Mouse (Mus musculus): ENCODE results near the gene Tmem176b.
"Not testable (repeated sequence)": the region's sequence is repeated elsewhere in the genome, so short reads cannot be mapped to it uniquely, and the experiment has no call there.

The Tmem176b gene

DNA sequence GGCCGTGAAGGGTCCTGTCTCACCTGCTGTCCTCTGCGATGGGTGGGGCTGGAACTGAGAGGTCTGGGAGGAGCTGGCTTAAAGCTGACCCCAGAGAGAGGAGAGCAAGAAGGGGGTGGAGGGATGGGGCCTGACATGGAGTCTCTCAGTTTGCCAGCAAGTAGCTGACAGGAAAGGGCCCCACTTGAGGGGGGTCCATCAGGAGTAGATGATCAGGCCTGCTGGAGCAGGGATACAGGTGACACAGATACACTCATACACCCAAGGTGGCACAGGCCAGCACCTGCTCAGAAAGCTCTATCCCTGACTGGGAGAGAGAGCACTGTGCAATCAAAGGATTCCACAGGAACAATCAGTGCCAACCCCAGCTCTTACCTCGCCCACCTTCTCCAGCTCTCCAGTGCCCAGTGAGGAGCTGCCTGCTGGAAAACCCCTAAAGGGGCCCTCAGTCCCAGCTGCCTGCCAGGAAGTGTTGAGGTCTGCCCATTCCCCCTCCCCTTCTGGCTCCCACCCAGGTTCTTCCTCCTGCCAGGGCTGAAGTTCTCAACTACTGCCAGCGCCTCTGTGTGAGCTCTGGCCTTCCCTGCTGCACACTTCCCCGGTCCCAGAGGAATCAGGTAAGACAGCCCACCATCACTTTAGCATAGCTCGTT, at the start of gene Tmem176b:
TSS of gene Tmem176b (minus strand) at position 524 of the 653 bp plus-strand sequence.
- DNase-seq (ENCODE audit: inconsistent ontology term): peak; percentile 100

DNA sequence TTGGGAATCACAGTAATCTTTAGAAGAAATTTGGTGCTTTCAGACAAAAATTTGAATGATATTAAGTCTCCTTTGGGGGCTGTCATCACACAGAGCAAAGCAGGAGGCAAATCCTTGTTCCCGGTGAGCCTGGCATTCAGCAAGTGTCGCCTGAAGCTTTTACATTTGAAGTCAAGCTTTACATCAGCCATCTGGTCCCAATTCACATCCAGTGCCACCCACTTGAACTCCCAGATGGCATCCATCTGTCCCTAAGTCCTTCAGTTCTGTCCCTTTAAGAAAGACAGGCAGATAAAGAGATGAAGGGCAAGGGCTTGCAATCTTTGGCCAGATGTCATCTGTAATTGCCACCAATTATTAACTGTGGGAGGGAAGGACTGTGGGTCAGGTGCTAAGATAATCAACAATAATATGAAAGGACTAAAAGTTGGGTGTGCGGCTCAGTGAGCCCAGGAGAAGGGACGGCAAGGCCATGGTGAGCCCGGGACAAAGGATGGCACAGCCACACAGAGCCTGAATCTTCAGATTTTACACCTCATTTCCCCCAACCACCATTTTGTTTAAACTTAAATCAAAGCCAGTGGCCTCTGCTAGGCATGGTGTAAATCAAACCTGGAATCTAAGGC, 35.3 kb upstream of the Tmem176b start:
- no peak for DNase-seq (ENCODE audit: inconsistent ontology term)

DNA sequence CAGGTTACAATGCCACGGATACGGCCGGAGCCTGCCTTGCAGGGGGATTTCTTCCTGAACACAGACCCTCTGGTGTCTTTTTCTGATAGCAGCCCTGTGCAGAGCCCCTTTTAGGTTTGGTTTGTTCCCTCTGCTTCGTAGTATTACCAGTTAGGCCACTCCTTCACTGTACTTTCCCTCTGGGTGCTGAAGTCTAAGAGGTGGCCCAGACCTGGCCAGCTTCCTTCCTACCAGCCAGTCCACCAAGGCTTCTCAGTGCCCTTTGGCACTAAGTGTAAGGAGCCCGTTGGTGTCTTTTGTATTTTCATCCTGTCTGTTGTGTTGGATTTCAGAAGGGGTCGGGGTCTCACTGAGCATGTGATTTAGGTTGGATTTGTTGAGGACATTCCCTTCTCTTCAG, 34.2 kb upstream of the Tmem176b start:
- no peak for DNase-seq (ENCODE audit: inconsistent ontology term)

DNA sequence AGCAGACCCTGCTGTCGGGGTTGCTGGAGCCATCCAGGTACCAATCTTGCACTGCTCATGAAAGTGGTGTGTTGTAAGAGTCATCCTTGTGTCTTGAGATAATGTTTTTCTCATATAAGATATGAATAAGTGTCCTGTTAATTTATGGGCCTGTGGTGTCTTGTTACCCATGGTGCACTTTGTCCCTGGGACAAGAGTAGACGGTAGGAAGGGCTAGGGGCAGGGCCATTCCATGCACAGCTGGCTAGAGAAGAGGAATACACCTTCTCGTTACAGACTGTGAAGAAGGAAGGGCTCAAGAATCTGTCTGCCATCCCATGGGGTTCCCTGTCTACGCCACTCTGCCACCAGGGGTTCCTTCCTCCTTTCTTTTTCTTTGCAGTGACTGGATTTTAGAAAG, 33.3 kb upstream of the Tmem176b start:
- DNase-seq (ENCODE audit: inconsistent ontology term): no peak

DNA sequence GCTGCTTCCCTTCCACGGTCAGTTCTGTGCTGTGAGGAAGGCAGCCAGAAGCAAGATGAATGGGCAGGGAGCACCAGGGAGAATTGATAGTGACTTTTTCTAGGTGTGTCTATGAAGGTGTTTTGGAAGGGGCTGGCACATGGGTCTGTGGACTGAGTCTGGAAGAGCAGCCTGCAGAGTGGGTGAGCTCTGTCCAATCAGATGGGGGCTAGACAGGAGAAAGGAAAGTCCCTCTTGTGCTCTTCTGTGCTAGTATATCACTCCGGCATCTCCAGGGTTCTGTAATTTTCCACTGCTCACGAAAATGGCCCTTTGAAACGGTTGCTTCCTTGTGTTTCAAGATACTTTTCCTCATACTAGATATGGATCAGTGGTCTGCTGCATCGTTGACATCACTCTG, 31.3 kb upstream of the Tmem176b start, which contains the start of gene Aoc1:
TSS of gene Aoc1 (plus strand) at position 301 of the 400 bp plus-strand sequence.
- DNase-seq (ENCODE audit: inconsistent ontology term): no peak

DNA sequence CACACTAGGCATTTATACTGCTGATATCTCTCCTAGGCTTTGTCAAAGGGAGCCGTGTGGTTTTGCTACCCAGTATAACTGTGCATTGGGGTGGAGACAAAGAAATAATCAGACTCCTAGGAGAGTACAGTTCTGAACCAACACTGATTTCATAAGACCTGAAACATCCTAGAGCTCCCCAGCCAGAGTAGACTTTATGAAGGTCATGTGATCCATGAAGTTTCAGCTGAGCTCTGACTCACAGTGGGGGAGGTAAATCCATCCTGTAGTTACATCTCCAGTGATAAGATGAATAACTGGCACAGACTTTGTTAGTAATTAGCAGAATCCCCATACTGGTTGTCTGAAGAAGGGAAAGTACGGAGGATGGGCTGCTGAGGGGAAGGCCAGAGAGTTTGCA, 28.5 kb upstream of the Tmem176b start:
- no peak for DNase-seq (ENCODE audit: inconsistent ontology term)

DNA sequence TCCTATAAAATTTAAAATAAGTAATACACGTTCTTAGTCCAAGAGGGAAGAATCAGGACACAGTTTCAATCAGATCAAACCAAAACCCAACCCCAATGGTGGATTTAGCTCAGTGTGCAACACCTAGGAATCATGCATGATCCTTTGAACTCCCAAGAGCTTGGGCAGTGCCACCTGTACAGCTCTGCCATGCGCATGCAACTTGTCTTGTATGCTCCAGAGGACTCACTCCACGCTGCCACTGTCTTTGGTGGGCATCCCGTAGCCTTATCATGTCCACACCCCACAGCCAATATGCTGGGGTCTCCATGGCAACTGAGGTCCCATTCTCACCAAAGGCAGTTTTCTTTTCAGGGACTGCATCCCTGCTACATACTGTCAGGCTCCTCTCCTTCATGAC, 25.9 kb upstream of the Tmem176b start:
- no peak for DNase-seq (ENCODE audit: inconsistent ontology term)

DNA sequence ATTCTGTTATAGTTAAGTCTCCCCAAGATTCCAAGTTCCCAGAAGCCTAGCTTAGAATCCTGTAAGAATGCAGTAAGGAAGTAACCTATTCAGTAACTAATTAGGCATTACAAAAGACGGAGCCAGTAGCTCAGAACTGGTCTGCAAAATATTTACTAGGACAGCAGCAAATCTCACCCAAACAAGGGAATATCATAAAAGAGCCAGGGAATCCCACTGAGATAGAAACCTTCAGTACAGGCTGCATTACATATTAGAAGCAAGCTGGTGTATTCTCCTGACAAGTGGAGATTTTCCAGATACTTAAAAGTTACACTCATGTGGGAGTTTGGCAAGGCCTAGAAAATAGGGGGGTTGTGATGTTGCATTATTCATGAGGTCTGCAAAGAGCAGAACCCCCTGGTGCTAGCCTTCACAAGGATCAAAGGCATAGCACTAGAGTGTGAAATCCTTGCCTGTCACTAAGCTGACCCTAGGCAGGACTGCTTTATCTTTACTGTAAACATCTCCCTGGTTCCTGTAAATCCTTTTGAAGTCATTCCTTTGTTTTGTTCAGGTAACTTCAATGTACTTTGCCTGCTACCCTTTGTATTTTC, 25.2 kb upstream of the Tmem176b start:
- DNase-seq (ENCODE audit: inconsistent ontology term): not testable (repeated sequence)

DNA sequence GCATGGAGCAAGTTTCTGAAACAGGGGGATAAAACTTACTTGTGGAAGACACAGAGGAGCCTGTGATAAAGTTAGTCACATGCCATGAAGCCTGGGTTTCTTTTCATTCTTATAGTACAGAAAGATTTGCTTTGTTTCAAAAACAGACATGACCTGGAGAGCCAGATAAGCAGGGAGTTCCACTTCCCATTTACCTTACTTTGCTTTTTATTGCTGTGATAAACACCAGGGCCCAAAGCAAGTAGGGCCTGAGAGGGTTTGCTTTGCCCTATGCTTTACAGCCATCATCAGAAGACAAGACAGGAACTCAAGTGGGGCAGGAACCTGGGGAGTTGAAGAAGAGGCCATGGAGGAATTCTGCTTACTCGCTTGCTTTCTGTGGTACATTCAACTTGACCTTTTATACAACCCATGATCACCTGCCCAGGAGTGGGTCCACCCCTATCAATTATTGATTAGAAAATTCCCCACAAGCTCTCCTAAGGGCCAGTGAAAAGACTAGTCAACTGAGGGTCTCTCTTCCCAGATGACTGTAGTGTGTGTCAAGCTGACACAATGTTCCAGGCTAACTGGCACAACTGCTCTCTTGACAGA, 24.0 kb upstream of the Tmem176b start:
- no peak for DNase-seq (ENCODE audit: inconsistent ontology term)

DNA sequence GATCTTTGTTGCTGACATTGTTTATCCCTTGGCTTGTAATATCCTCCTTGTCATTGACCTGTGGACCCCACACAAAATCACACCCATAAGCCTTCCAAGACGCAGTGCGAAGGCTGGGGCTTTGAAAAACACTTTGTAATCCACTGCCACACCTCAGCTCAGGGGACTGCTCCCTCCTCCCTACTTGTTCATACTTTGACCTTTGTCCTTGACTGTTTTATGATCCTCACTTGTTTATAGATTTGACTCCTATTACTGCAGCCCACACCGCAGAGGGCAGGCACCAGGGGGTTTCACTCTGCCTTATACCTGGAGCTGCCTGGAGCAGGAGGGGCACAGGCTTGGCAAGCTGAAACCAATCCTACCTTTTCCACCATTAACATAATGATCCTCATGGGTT, 23.4 kb upstream of the Tmem176b start:
- no peak for DNase-seq (ENCODE audit: inconsistent ontology term)

DNA sequence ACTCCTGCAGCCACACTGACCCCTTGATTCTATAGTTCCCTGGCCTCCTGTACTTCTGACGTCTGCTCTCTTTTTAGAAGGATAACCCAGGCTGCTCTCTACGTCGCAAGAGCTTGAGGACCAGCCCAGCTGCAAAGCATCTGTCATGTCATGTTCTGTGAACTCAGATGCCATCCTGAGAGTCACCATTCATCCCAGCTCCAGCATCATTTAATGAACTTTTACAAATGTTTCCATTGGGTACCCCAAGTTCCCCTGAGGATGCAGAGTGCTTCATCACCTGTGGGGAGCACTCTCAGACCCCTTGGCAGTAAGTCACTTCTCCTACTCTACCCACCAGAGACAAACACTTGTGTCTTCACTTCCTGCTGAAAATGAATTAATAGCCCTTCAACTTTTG, 22.9 kb upstream of the Tmem176b start:
- no peak for DNase-seq (ENCODE audit: inconsistent ontology term)

DNA sequence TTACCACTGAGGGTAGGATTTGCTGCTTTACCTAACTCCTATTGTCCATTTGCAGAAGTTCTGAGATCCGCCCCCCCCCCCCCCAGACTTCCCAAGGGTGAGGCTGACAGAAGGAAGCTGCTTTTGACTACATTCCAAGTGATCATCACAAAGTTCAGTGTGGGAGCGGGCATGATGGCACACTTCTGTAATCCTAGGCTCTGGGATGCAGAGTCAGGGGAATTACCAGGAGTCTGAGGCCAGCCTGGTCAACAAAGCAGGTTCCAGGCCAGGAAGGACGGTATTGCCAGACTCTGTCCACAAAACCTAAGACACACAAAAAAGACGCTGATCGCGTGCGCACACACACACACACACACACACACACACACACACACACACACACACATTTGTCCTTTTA, 22.2 kb upstream of the Tmem176b start:
- DNase-seq (ENCODE audit: inconsistent ontology term): no peak

DNA sequence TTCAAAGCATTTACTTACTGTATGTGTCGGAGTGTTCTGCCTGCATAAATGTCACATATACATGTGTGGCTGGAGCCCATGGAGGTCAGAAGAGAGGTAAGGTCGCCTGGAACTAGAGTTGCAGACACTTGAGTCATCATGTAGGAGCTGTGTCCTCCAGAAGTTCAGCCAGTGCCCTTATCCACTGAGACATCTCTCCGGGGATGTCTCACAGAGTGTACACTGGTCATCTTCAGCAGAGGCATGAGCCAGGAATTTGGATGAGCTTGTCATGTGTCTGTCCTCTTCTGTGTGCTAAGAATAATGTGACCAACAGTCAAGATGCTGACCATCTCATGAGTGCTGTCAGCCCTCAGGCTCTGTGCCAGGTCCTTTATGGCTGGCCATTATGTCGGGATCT, 21.5 kb upstream of the Tmem176b start:
- no peak for DNase-seq (ENCODE audit: inconsistent ontology term)

DNA sequence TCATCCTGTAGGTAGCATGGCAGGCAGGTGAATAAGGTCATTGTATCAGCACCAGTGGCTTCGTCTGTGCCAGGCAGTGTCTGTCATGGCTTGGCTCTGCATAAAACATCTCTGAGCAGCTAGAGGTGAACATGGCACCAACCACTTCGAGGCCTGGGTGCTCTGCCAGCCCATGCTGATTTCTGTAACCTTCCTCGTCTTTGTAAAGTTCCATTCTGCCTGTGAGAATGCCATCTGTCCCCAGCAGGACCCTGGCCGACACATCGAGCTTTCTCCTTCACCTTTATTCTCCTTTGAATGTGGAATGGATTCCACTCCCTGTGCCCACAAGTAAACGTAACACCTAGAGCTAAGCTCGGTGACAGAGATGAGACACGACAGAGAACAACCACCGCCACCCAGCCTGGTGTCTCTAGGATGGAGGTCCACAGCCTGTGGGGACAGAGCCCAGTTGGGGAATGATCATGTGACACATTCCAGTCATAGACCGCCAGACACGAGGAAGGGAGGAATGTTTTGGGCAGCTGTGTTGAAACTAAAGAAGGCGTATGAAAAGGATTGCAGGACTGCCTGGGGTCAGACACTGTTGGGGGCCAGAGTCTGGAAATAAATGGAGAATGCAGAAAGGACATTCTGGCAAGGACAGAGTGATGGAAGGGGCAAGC, 20.5 kb upstream of the Tmem176b start:
- peak; percentile 44 for DNase-seq (ENCODE audit: inconsistent ontology term)

DNA sequence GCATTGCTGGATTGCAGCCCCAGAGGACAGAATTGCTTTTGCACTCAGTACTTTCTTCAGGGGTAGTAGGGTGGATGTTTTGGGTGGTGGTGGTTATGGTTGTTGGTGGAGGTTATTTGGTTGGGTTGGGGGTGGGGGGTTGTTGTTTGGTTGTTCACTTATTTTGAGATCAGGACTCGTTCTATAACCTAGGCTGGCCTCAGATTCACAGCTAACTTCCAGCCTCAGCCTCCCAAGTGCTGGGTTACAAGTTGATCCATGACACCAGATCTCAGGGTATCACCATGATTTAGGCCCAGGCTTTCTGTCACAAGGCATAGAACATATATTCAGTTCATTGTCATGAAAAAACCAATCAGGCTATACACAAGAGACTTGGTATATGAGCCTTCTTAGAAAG, 19.6 kb upstream of the Tmem176b start:
- DNase-seq (ENCODE audit: inconsistent ontology term): no peak

DNA sequence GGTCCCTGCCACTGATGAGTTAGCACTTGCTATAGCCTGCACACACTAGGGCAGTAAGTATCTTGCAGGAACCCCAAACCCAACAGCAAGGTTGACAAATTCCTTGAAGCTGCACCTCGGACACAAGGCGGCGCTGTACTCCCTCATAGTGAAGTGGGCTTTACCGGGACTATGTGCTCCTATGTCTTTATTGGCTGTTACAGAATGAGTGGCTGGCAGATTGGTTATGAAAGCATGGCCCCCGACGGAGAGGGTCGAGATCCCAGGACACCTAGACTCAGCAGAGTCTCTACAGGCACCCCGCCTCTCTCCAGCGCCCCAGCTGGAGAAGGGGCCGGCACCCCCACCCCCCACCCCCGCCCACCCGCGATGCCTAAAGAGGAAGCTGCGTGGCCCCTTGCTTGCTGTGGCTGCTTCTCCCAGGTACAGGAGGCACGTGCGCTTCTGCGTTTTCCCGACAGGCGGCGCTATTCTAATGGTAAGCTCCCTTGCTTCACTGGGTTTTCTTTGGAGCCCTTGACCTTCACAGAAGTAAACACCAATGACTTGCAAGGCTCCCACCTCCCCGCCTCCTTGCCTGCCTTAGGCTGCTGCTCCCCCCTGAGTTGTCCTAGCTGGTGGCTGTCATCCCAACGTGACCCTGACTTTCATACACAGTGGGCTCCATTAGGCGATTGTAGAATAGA, 19.0 kb upstream of the Tmem176b start:
- peak; percentile 25 for DNase-seq (ENCODE audit: inconsistent ontology term)

DNA sequence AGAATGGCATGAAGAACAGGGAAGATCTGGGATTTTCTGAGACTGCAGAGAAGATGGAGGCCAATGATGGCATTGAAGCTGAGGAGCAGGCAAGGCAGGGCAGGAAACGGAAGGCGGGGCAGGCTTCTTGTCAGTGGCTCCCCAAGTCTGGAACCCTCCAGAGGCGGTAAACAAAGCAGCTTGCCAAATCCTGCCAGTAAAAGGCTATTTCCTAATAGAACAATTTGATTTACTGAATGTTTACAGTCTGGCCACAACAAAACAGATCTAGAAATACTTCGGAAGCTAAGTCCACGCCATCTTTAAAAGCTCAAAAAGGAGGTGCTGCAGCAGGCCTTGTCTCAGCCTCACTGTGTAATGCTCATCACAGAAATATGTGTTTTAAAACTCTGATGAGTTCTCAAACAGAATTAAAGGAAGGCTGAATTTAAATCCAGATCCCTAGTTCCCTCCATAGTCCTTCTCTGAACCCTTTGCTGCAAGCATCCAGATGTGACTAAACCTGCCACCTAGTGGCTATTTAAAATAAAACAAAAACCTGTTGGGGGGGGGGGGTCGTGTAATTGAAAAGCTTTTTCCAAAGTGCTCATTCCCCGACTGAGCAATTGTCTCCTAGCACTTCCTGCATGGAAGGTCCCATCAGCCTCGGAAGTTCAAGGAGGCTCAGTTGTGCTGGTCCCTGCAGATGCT, 16.5 kb upstream of the Tmem176b start:
- DNase-seq (ENCODE audit: inconsistent ontology term): peak; percentile 9

DNA sequence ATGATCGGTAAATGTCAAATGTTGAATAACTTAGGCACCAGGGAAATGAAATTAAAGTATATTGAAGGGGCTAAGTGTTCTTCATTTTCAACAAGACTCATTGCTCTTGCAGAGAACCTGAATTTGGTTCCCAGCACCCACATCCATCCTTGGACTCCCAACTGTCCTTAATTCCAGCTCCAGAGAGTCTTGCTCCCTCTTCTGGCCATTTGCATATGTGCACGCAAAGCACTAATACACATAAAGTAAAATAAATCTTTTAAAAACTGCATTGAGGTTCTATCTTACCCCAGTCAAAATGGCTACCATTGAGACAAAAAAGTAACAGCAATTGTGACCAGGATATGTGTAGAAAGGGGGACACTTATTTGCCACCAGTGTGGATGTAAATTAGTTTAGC, 12.9 kb upstream of the Tmem176b start:
- no peak for DNase-seq (ENCODE audit: inconsistent ontology term)

DNA sequence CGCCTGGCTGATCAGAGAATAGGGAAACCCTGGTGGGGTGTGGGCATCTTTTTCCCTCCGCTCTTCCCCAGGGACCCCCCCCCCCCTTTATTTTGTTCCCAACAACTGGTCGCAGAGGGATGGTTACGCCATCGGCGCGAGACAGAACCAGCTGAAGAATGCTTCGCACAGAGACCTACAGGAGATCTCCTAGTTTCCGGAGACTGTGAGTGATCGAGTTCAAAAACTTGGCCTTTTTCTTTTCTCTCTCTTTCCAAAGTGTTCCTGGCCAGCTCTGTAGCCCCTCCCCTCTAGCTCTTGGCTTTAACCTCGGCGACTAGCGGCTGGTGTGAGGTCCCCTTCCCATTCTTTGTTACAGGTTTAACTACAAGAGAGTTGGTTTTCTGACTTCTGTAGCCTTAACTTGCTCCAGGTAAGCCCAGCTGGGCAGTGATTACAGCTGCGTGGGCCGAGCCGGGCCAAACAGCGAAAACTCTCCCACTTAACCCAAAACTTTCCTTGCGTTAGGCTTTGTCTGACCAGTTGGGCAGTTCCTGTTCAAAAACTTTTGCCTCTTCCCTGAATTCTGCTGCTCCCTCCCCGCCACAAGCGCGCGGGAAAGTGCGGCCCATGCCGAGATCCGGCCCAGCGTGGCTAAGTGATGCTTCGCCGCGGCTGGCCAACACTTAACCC, 10.7 kb upstream of the Tmem176b start:
- peak; percentile 60 for DNase-seq (ENCODE audit: inconsistent ontology term)

DNA sequence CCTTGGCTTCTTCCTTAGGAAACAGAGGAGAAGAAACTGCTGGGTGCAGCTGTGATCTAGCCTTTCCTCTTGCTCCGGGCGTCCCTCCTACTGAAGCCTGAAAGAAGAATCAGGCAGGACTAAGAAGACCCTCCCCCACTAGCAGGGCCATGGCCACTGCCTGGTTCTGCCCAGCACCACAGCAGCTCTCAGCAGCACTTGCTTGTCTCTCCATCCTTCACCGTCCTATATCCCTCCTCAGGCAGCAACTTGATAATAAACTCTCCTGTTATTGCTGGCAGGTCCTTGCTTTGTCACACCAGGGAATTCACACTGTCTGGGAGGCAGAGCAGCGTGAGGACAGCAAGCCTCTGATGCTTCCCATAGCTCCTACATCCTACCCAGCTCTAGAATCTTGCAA, 3.8 kb upstream of the Tmem176b start:
- no peak for DNase-seq (ENCODE audit: inconsistent ontology term)

All from Muller cell, postnatal 12 days (primary cell).